ENCODE assay signal across 8 mouse cellular contexts in genomic region chr14:25525729-25526128, GRCm38 (mm10).
A peak's percentile ranks its signal among the peaks of the same experiment; 100 is the strongest.
DNase-seq lines count a peak whose midpoint lies in the region; ATAC-seq and TF ChIP-seq lines count a peak whose summit lies in the region.

No protein-coding gene starts in this region.

- no peak overlapping the region for H3K9ac ChIP-seq in heart, embryonic 16.5 days (ENCODE audit: low read length)
- peak overlapping the region; percentile 23; the same call in 1 of the 2 replicates for H3K9ac ChIP-seq in liver, embryonic 14.5 days (replicated peaks)
- H3K9ac ChIP-seq in forebrain, embryonic 11.5 days (ENCODE audit: low read length), result no peak overlapping the region

- no peak overlapping the region for H3K4me3 ChIP-seq in gastrocnemius, adult 2 months
- no peak overlapping the region for H3K4me3 ChIP-seq in heart, embryonic 16.5 days (ENCODE audit: low read length)
- no peak overlapping the region for H3K4me3 ChIP-seq in liver, embryonic 14.5 days (ENCODE audit: insufficient read depth in 1 of 2, low read depth in 2 of 2, low read length in 2 of 2)
- H3K4me3 ChIP-seq in forebrain, embryonic 11.5 days (ENCODE audit: low read depth, low read length), result no peak overlapping the region

- 59% methylated on average over 8 of the region's 8 CpGs for WGBS in heart, embryonic 16.5 days
- 75% methylated on average over 8 of the region's 8 CpGs for WGBS in liver, embryonic 14.5 days (ENCODE audit: insufficient replicate concordance)
- WGBS in forebrain, embryonic 11.5 days, result 80% methylated on average over 8 of the region's 8 CpGs

- no peak for TF ChIP-seq CTCF in gastrocnemius, adult 2 months (IDR thresholded peaks at IDR 0.05)
- TF ChIP-seq CTCF in liver, embryonic 14.5 days (IDR thresholded peaks at IDR 0.05; ENCODE audit: low read depth), result no peak

- peak; percentile 50 for DNase-seq in gastrocnemius, adult 2 months
- no peak for DNase-seq in gastrocnemius, postnatal 10 days
- DNase-seq in adrenal gland, postnatal 36 days, result peak; percentile 60 to 71
- no peak for DNase-seq in liver, embryonic 14.5 days (ENCODE audit: low read depth in 3 of 3, low spot score in 3 of 3)
- DNase-seq in forebrain, embryonic 11.5 days (ENCODE audit: low spot score), result no peak
- no peak for DNase-seq in ovary, postnatal 36 days (ENCODE audit: low spot score)
- no peak for DNase-seq in layer of hippocampus, adult 8-10 months (ENCODE audit: low spot score in 2 of 2)

- peak overlapping the region; percentile 81 for H3K27ac ChIP-seq in gastrocnemius, adult 2 months
- peak overlapping the region; percentile 86 for H3K27ac ChIP-seq in heart, embryonic 16.5 days (ENCODE audit: low read length)
- H3K27ac ChIP-seq in liver, embryonic 14.5 days, result peak overlapping the region; percentile 85
- no peak overlapping the region for H3K27ac ChIP-seq in forebrain, embryonic 11.5 days (ENCODE audit: low read depth, low read length)

- H3K4me1 ChIP-seq in heart, embryonic 16.5 days (ENCODE audit: control insufficient read depth, insufficient read depth, low read length), result peaks cover 70% of the 10 kb centered on the region
- H3K4me1 ChIP-seq in liver, embryonic 14.5 days (replicated peaks; ENCODE audit: control insufficient read depth in 2 of 2, insufficient read depth in 2 of 2, low read length in 1 of 2), result peaks cover 63 to 67% of the 10 kb centered on the region in 2 experiments
- peaks cover 7% of the 10 kb centered on the region for H3K4me1 ChIP-seq in forebrain, embryonic 11.5 days (replicated peaks; ENCODE audit: control insufficient read depth, insufficient read depth, low read length)

- no peak overlapping the region for H3K4me2 ChIP-seq in heart, embryonic 16.5 days (ENCODE audit: low read depth, low read length)
- no peak overlapping the region for H3K4me2 ChIP-seq in liver, embryonic 14.5 days (ENCODE audit: low read depth)
- H3K4me2 ChIP-seq in forebrain, embryonic 11.5 days (ENCODE audit: low read depth, low read length, severe bottlenecking), result no peak overlapping the region

- ATAC-seq in heart, embryonic 16.5 days (replicated peaks; ENCODE audit: extremely low read depth, insufficient read depth, low FRiP score), result 0 out of 2 replicates have a peak, but pooled peaks have one; percentile 6
- ATAC-seq in liver, embryonic 14.5 days (ENCODE audit: insufficient read depth), result no peak
- no peak for ATAC-seq in forebrain, embryonic 11.5 days (replicated peaks; ENCODE audit: low FRiP score)

- TF ChIP-seq EP300 in liver, embryonic 14.5 days (IDR thresholded peaks at IDR 0.05; ENCODE audit: low read depth), result no peak

- intact Hi-C loops in gastrocnemius, adult 2 months (cut with DNase I), result loop anchor here (5.0 kb wide), 1 partner anchor 37 kb away; no protein-coding TSS in a partner anchor

- no peaks in the 10 kb centered on the region for H3K9me3 ChIP-seq in heart, embryonic 16.5 days (replicated peaks; ENCODE audit: control insufficient read depth, low read length)
- H3K9me3 ChIP-seq in liver, embryonic 14.5 days (ENCODE audit: control insufficient read depth, low read length), result no peaks in the 10 kb centered on the region
- H3K9me3 ChIP-seq in forebrain, embryonic 11.5 days (ENCODE audit: control insufficient read depth, low read length), result no peaks in the 10 kb centered on the region

- no peaks in the 10 kb centered on the region for H3K27me3 ChIP-seq in heart, embryonic 16.5 days (ENCODE audit: control insufficient read depth, insufficient read depth, low read length)
- H3K27me3 ChIP-seq in liver, embryonic 14.5 days (ENCODE audit: control insufficient read depth, insufficient read depth, low read length), result no peaks in the 10 kb centered on the region
- H3K27me3 ChIP-seq in forebrain, embryonic 11.5 days (ENCODE audit: control insufficient read depth, insufficient read depth, low read length), result no peaks in the 10 kb centered on the region

- no peaks in the 10 kb centered on the region for H3K36me3 ChIP-seq in heart, embryonic 16.5 days (ENCODE audit: control insufficient read depth, insufficient read depth)
- no peaks in the 10 kb centered on the region for H3K36me3 ChIP-seq in liver, embryonic 14.5 days (replicated peaks; ENCODE audit: control insufficient read depth, insufficient read depth, low read depth)
- no peaks in the 10 kb centered on the region for H3K36me3 ChIP-seq in forebrain, embryonic 11.5 days (ENCODE audit: control insufficient read depth, insufficient read depth, low read length)

Comparison
In these comparisons a context has a peak if more than half of its experiments do, and no peak if none do; other contexts are left out.
1. DNase-seq: peak in gastrocnemius, adult 2 months (single experiment) and adrenal gland, postnatal 36 days (2 of 2); none in gastrocnemius, postnatal 10 days (single experiment), liver, embryonic 14.5 days (0 of 3), forebrain, embryonic 11.5 days (single experiment), ovary, postnatal 36 days (single experiment) and layer of hippocampus, adult 8-10 months (0 of 2).